Mouse (Mus musculus): ENCODE results near the gene Ech1. TPM values are rescaled to one million over a fixed set of nuclear protein-coding genes. Genes with fewer than 3 reads are reported as not detected.

Ech1 gene
- polyA plus RNA-seq, 1 experiment, result 865 TPM

GRCm38 (mm10) chr7:28825686-28826401 lies 827 bp downstream of the Ech1 start:
- Histone ChIP-seq H3K4me1 (ENCODE audit: control insufficient read depth, insufficient read depth, low read length) (peaks cover 20% of the 10 kb centered on the region; the same call in 1 of the 2 replicates), H3K27ac (ENCODE audit: insufficient read depth, low read depth, low read length) (peak overlapping the region; percentile 88), H3K4me3 (ENCODE audit: insufficient read depth, low read depth, low read length) (peak overlapping the region; percentile 83), H3K27me3 (replicated peaks; ENCODE audit: control insufficient read depth, insufficient read depth, low read length) (no peaks in the 10 kb centered on the region), H3K36me3 (ENCODE audit: control insufficient read depth, insufficient read depth, low read length) (peaks cover 16% of the 10 kb centered on the region)
- TF ChIP-seq CTCF (conservative IDR thresholded peaks at IDR 0.05; ENCODE audit: insufficient read depth, insufficient read length, low read depth, low read length) (0 out of 2 replicates have a peak, but pooled peaks have one; percentile 10), POLR2A (IDR thresholded peaks at IDR 0.05; ENCODE audit: low read depth, low read length) (no peak)
- DNase-seq, result peak; percentile 62
- WGBS, result 5% methylated on average over 11 of the region's 11 CpGs

- WGBS, result 77% methylated on average over 7 of the region's 7 CpGs
- Histone ChIP-seq H3K27me3 (replicated peaks; ENCODE audit: control insufficient read depth, insufficient read depth, low read length) (no peaks in the 10 kb centered on the region), H3K4me1 (ENCODE audit: control insufficient read depth, insufficient read depth, low read length) (peaks cover 18% of the 10 kb centered on the region; the same call in 1 of the 2 replicates), H3K27ac (ENCODE audit: insufficient read depth, low read depth, low read length) (peak overlapping the region; percentile 88), H3K4me3 (ENCODE audit: insufficient read depth, low read depth, low read length) (peak overlapping the region; percentile 83), H3K36me3 (ENCODE audit: control insufficient read depth, insufficient read depth, low read length) (peaks cover 12% of the 10 kb centered on the region)
- TF ChIP-seq CTCF (conservative IDR thresholded peaks at IDR 0.05; ENCODE audit: insufficient read depth, insufficient read length, low read depth, low read length) (no peak), POLR2A (IDR thresholded peaks at IDR 0.05; ENCODE audit: low read depth, low read length) (no peak)
- no peak for DNase-seq
These were observed 1.4 kb downstream of the Ech1 start for GRCm38 (mm10) chr7:28826402-28826772.

GRCm38 (mm10) chr7:28827338-28827737 lies 2.3 kb downstream of the Ech1 start:
- DNase-seq, result peak; percentile 89
- H3K4me3 ChIP-seq (ENCODE audit: insufficient read depth, low read depth, low read length), result no peak overlapping the region
- 32% methylated on average over 3 of the region's 3 CpGs for WGBS
- peaks cover 10% of the 10 kb centered on the region for H3K36me3 ChIP-seq (ENCODE audit: control insufficient read depth, insufficient read depth, low read length)
- no peaks in the 10 kb centered on the region for H3K27me3 ChIP-seq (replicated peaks; ENCODE audit: control insufficient read depth, insufficient read depth, low read length)
- TF ChIP-seq CTCF (conservative IDR thresholded peaks at IDR 0.05; ENCODE audit: insufficient read depth, insufficient read length, low read depth, low read length) (no peak), POLR2A (IDR thresholded peaks at IDR 0.05; ENCODE audit: low read depth, low read length) (no peak)
- H3K27ac ChIP-seq (ENCODE audit: insufficient read depth, low read depth, low read length), result no peak overlapping the region
- peaks cover 13% of the 10 kb centered on the region for H3K4me1 ChIP-seq (ENCODE audit: control insufficient read depth, insufficient read depth, low read length)

- WGBS, result 78% methylated on average over 8 of the region's 8 CpGs
- Histone ChIP-seq H3K4me1 (ENCODE audit: control insufficient read depth, insufficient read depth, low read length) (peaks cover 8% of the 10 kb centered on the region), H3K36me3 (ENCODE audit: control insufficient read depth, insufficient read depth, low read length) (peaks cover 8% of the 10 kb centered on the region), H3K27ac (ENCODE audit: insufficient read depth, low read depth, low read length) (no peak overlapping the region), H3K27me3 (replicated peaks; ENCODE audit: control insufficient read depth, insufficient read depth, low read length) (no peaks in the 10 kb centered on the region), H3K4me3 (ENCODE audit: insufficient read depth, low read depth, low read length) (no peak overlapping the region)
- TF ChIP-seq POLR2A (IDR thresholded peaks at IDR 0.05; ENCODE audit: low read depth, low read length), result no peak
- TF ChIP-seq CTCF (conservative IDR thresholded peaks at IDR 0.05; ENCODE audit: insufficient read depth, insufficient read length, low read depth, low read length), result no peak
- DNase-seq, result peak; percentile 64
These were observed 4.8 kb downstream of the Ech1 start for GRCm38 (mm10) chr7:28829821-28830220.

- H3K27ac ChIP-seq (ENCODE audit: insufficient read depth, low read depth, low read length), result no peak overlapping the region
- H3K27me3 ChIP-seq (replicated peaks; ENCODE audit: control insufficient read depth, insufficient read depth, low read length), result no peaks in the 10 kb centered on the region
- no peak for DNase-seq
- H3K36me3 ChIP-seq (ENCODE audit: control insufficient read depth, insufficient read depth, low read length), result peaks cover 8% of the 10 kb centered on the region
- H3K4me3 ChIP-seq (ENCODE audit: insufficient read depth, low read depth, low read length), result no peak overlapping the region
- 88% methylated on average over 5 of the region's 5 CpGs for WGBS
- H3K4me1 ChIP-seq (ENCODE audit: control insufficient read depth, insufficient read depth, low read length), result peaks cover 8% of the 10 kb centered on the region
- TF ChIP-seq CTCF (conservative IDR thresholded peaks at IDR 0.05; ENCODE audit: insufficient read depth, insufficient read length, low read depth, low read length) (no peak), POLR2A (IDR thresholded peaks at IDR 0.05; ENCODE audit: low read depth, low read length) (no peak)
These were observed 6.0 kb downstream of the Ech1 start for GRCm38 (mm10) chr7:28830981-28831380.

GRCm38 (mm10) chr7:28831411-28832125 lies 6.6 kb downstream of the Ech1 start:
- peak; percentile 17 for DNase-seq
- Histone ChIP-seq H3K27me3 (replicated peaks; ENCODE audit: control insufficient read depth, insufficient read depth, low read length) (no peaks in the 10 kb centered on the region), H3K36me3 (ENCODE audit: control insufficient read depth, insufficient read depth, low read length) (peaks cover 8% of the 10 kb centered on the region), H3K4me3 (ENCODE audit: insufficient read depth, low read depth, low read length) (no peak overlapping the region), H3K27ac (ENCODE audit: insufficient read depth, low read depth, low read length) (no peak overlapping the region), H3K4me1 (ENCODE audit: control insufficient read depth, insufficient read depth, low read length) (peaks cover 8% of the 10 kb centered on the region)
- WGBS, result 79% methylated on average over 17 of the region's 17 CpGs
- TF ChIP-seq CTCF (conservative IDR thresholded peaks at IDR 0.05; ENCODE audit: insufficient read depth, insufficient read length, low read depth, low read length) (no peak), POLR2A (IDR thresholded peaks at IDR 0.05; ENCODE audit: low read depth, low read length) (no peak)

GRCm38 (mm10) chr7:28832137-28832536 lies 7.1 kb downstream of the Ech1 start:
- Histone ChIP-seq H3K27ac (ENCODE audit: insufficient read depth, low read depth, low read length) (no peak overlapping the region; the same call in 1 of the 2 replicates), H3K27me3 (replicated peaks; ENCODE audit: control insufficient read depth, insufficient read depth, low read length) (no peaks in the 10 kb centered on the region), H3K4me1 (ENCODE audit: control insufficient read depth, insufficient read depth, low read length) (peaks cover 11% of the 10 kb centered on the region), H3K4me3 (ENCODE audit: insufficient read depth, low read depth, low read length) (no peak overlapping the region), H3K36me3 (ENCODE audit: control insufficient read depth, insufficient read depth, low read length) (peaks cover 8% of the 10 kb centered on the region)
- DNase-seq, result no peak
- no peak for TF ChIP-seq POLR2A (IDR thresholded peaks at IDR 0.05; ENCODE audit: low read depth, low read length)
- TF ChIP-seq CTCF (conservative IDR thresholded peaks at IDR 0.05; ENCODE audit: insufficient read depth, insufficient read length, low read depth, low read length), result no peak
- 50% methylated on average over 6 of the region's 6 CpGs for WGBS

All from kidney, adult 2 months (tissue).